Mouse (Mus musculus) hematopoietic stem cell, adult 5-6 weeks (primary cell): ENCODE data around the gene Emx2. TPM values are rescaled to one million over a fixed set of nuclear protein-coding genes. Genes with fewer than 3 reads are reported as not detected.

Experiments used
- ATAC-seq, 2 experiments: fragments of 125-278 bp in 1 of 2; replicated peaks in 1 of 2; 2 replicates each; pipeline ENCODE4 v1.8.0; 2016 to 2017; ENCODE audit warnings: inconsistent platforms in 2 of 2, mild to moderate bottlenecking in 2 of 2, moderate number of reproducible peaks in 2 of 2, low read depth in 1 of 2, moderate TSS enrichment in 1 of 2; ENCODE audit not compliant: low FRiP score in 2 of 2, poor library complexity in 2 of 2, severe bottlenecking in 2 of 2, insufficient read depth in 1 of 2, low TSS enrichment in 1 of 2
- total RNA-seq: library from RNA; stranded (forward); fragments of 172-1452, 232-1000 nt; gene quantifications from 2 replicates; pipeline ENCODE4 v1.2.3, GENCODE M21; 2017

The Emx2 gene
- total RNA-seq, 1 experiment from 2014 or later, result not detected

DNA sequence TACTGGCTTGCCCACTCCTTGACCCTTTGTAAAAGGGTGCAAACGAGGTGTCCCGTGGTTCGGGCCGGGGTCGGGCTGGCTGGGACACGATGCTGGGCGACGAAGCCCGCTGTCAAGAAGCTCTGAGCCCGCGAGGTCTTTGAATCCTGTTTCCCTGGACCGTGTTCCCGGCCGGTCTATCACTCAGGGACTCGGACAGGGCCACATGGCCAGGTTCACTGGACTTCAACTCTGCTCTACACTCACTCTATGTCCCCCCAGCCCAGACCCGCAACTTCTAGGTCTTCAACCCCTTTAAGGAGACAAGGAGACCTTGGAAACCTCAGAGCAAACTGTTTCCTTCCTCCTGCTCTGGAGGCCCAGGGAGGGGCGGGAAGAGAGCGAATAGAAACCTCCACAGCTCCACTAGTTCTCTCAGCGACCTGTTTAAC, 1.7 kb downstream of the Emx2 start:
- ATAC-seq, result no peak

DNA sequence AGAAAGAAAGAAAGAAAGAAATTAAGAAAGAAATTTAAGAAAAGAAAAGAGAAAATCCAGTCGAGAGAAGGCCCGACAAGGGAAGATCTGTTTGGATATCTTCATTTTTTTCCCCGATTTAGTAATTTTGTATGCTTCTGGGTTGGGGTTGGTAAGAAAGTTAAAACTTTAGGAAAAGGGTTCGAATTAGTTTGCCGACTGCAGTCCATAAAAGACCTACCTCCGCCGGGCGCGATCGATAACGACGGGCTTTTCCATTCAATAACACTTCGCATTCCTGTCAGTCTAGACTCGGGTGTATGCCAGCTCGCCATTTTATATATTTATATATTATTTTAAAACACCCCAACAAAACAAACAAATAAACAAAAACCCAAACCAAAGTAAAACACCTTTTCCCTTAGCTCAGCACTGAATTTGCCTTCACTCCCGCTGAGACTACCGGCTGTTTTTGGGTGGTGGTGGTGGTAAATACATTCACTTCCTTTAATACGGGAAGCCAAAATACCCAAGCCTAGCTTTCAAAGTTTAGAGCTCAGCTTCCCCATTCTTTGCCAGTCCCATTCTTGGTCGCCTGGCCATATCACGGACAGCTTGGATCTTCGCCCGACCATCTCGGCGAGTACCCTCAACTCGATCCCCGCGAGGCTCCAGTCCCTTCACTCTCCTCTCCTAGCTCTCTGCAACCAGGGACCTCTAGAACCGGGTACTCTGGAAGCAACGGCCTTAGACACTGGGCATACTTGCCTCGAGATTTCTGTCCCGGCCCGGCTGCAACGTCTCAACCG, 2.4 kb downstream of the Emx2 start:
- peak in 1 of 2 experiments; percentile 30; a peak in 2 of 4 replicates for ATAC-seq

DNA sequence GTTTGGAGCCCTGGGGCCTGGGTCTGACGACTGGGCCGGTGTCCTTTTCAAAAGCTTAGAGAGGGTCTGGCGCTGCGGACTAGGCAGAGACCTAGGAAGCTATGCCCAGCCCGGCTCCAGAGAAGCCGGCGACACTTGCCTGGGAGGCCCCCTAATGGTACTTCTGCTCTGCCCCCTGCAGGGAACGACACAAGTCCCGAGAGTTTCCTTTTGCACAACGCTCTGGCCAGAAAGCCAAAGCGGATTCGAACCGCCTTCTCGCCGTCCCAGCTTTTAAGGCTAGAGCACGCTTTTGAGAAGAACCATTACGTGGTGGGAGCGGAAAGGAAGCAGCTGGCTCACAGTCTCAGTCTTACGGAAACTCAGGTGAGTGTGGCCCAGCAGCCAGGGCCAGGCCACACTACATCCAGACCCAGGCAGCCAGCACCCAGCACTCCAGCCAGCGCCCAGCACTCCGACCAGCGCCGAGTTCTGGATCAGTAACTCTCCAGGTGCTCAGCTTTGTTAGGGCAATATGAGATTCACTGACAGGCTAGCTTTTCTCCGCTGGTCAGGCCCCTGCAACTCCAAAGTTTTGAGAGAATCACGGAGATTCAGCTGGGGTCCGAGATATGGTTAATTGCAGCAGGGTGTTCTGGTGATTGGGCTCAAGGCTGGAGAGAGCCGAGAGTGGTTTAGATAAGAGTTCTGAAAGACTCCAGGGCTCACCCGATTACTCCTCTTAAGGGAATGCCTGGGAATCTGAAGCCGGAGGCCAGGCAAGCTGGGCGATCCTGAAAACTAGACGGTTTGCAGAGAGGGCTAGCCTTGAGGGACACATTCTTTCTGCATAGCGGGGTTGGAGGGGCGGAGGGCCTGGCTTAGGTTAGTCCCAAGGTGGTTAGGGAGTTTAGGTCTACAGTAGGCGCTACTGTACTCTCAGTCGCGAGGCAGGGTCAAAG, 3.6 kb downstream of the Emx2 start:
- no peak for ATAC-seq

DNA sequence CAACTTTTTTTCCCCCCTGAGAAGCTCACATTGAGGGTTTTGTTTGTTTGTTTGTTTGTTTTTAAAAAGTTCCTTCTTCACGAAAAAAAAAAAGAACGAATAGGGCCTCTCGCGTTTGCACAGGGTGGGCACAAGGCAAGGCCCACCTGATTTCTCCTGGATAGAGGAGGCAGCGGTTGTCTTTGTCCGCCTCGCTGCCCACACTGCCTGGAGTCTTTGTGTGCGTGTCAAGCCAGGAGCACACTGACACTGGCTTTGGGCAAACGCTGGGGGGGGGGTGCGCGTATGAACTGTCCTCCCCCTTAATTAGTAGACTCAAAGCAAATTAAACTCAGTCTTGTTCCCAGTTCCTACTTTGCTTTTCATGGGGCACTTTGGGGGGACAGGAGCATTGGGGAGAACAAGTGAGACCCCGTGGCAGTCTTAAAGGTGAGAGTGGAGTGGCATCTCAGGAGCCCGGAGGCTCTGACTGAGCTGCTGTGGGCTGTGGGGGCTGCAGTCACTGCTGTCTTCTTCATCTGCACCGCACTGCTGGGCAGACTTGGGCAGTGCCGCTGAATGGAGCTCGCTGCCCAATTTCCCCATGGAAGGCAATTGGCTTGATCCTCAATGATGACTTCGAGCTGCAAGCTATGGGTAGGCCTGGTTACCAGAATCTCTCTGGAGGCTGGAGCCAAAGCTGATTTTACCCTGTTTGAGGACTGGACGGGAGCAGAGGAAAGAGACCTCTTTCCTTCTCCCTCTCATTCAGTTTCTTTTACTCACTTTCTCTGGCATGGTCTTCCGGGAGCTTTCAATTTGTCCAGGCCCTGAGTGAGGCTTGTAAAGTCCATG, 4.5 kb downstream of the Emx2 start:
- ATAC-seq, result no peak

DNA sequence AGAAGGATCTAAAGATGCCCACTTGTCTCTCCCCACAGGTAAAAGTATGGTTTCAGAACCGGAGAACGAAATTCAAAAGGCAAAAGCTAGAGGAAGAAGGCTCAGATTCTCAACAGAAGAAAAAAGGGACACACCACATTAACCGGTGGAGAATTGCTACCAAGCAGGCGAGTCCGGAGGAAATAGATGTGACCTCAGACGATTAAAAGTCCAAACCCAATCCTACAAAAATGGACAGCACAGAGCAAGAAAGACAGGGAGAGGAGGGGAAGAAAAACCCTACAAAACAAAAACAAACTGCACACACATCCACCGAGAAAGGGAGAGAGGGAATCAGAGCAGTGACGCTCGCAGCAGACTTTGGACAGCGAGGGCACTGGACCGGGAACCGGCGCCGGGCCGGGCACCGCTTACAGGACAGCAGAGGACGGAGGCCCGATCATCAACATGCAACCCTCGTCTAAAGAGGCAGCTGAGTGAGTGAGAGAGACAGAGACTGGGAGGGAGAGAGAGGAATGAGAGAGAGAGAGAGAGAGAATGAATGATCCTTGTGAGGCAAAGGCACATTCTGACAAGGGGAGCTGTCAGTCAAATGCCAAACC, 5.8 kb downstream of the Emx2 start:
- no peak for ATAC-seq

DNA sequence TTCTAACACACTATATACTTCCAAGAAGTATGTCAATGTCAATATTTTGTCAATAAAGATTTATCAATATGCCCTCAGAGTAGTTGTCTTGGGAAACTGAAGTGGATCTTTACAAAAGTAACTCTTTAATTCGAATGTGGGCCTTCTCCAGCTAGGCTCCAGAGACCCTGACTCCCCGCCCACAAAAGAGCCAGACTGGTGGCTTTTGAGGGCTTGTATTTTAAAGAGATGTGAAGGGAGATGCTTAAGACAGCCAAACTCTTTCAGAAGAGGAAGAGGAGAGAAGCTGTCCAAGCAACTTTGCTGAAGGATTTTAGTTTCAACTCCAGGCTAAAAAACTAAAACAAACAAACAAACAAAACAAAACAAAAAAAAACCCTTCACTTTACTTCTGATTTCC, 7.1 kb downstream of the Emx2 start:
- ATAC-seq, result no peak

DNA sequence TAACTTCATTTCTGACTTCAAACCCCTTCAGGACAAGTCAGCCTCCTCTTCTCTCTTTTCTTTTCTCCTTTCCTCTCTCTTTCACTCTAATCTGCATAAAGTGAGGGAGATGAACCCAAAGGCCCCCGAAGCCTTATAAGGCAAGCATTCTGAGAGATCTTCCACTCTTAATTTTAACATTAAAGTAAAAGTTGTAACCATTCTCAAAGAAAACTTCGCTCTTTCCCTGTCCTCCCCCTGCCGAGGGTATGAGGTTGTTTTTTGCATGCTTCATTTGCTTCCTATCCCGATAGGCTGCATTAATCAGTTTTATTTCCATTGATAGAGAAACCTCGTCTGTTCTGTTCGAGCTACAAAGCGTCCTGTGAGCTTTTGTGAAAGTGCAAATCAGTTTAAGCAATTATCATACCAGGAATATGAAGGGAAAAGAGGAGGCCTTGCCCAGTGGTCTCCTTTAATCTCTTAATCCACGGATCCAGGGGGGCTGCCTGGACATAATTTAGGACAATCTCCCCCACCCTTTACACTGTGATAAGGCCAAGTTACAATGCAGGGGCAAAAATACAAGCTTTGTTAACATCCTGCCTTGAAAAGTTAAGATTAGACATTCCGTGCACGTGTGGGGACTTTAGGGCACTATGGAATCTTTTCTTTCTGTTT, 7.7 kb downstream of the Emx2 start:
- no peak for ATAC-seq

DNA sequence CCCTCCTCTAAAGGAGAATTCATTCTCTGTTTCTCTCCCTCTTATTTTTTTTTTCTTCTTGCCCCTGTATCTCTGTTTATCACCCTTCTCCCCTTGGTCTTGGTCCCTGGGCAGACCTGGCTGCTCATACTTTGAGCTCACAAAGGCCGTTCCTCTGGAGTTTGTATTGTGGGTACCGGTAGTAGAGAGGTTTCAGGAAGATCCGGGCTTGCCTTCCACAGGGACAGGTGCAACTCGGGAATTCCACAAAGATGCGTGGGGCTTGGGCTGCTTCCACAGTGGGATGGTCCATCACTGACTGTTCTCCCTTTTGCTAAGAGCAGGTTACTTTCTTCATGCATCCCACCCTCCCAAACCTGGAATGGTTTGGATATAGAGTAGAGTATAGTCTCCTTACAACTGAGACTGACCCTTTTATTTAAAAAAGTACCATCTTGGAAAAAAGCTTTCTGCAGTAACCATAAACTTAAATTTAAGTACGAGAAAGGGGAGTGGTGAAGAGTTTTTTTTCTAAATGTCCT, 8.3 kb downstream of the Emx2 start:
- ATAC-seq, result no peak

DNA sequence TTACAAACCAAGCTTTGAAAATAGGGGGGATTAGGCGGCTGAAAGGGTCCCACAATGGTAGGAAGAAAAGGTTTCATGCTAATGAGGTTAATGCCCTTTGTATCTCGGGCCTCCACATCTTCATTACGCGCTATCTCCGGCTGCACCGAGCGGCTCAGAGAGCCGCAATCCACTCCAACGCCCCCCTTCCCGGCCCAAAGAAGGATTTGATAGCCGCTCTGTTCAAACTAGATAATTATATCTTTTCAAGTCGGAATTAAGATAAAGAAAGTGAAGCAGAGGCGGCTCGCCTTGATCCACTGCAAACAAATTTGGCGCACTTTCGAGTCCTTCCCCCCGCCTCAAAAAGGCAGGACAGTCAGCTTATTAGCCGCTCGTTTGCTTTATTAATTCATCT, 8.8 kb downstream of the Emx2 start:
- no peak for ATAC-seq

DNA sequence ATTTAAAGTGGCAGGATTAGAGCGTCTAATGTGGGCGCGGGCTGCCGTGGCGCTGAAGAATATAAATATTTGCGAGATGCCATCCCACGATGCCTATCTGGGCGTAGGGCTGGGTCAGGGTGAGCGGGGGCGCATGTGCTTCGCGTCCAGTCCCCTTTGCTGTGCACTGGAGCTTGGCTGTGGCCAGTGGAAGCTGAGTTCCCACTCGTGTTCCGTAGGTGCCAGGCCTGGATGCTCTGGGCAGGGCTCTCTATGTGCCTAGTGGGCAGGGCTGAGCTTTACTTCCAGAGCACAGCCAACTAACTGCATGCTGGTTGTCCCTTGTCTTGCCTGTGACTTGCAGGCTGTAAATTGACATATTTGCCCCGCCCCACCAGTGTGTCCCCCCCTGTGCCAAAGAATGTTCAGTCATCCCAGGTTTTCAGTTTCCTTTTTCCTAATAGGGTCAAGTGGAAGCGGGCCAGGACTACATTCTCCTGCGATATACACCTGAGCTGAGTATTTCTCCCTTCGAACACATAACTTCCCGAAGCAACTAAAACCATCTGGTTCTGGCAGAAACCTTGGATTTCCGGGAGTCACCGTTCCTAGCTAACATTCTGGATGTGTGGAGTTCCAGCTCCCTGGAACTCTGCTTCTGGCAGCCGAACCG, 9.4 kb downstream of the Emx2 start:
- ATAC-seq, result no peak

DNA sequence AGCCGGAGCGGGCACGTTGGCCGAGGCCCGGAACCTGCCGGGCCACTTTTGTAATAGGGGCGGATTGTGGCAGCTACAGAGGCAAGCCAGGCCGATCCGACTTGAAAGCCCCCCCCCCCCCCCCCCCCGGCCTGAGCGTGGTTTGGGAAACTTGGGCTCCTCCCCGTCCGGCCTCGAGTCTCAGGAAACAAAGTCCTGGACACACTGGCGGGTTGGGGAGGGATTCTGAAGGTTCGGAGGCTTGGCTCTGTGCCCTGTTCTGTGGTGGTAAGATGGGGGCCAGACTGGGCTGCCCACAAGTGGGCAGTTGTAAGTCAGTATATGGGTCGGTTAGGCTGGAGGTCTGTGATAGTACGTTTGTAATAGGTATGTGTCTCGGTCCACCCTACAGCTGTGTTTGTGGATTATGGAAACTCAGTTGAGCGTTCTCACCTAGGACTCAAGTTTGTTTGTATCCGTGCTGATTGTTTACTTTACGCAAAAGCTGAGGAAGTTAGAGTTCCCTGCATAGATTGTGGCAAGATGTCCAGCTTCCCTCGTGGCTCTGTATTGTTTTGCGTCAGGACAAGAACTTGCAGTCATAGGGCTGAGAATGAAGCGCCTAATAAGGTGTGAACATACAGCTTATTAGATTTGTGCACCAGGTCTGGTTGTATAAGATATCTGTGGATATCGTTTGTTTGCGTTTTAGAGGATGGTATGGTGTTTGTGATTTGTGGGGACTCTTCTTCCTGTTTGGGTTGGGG, 10.1 kb downstream of the Emx2 start:
- ATAC-seq, result no peak

DNA sequence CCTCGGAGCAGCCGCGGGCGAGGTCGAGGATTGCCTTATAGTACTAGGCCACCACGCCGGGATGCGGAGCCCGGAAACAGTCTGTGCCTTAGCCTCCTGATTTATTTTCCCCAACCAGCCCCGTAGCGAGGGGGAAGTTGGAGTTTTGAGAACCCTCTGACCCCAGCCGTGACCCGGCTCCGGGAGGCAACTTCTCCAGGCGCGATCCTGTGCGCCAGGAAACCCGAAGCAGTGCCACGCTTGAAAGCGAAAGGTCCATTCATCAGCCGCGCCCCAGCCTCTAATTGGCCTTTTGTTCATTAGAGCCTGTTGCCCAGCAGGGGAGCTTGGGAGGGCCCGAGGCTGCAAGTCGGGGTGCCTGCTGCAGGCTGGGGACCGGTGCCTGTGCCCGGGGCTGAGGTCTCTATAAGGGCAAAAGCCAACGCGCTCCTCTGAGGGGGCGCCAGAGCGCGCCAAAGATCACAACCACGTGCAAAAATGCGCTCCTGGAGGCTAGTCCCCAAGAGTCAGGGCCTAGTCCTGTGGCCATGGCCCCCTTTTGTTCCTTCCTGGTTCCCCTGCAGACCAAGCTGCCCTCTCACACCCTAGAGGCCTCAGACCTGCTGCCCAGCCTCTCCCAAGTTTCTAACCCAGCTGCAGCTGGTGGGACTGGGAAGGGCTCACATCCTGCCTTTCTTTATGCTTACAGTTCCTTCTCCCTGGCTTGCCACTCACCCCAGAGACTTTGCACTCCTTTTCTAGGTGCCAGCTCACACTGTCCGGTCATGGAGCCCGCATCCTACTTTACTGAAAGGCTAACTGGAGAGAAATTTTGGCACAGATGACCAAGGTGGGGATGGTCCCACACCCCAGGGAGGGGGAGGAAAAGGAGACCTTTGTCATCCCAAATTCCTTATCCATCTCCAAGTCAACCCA, 11.1 kb downstream of the Emx2 start:
- 0 out of 4 replicates have a peak, but pooled peaks of 1 of the 2 experiments have one; percentile 20 for ATAC-seq

DNA sequence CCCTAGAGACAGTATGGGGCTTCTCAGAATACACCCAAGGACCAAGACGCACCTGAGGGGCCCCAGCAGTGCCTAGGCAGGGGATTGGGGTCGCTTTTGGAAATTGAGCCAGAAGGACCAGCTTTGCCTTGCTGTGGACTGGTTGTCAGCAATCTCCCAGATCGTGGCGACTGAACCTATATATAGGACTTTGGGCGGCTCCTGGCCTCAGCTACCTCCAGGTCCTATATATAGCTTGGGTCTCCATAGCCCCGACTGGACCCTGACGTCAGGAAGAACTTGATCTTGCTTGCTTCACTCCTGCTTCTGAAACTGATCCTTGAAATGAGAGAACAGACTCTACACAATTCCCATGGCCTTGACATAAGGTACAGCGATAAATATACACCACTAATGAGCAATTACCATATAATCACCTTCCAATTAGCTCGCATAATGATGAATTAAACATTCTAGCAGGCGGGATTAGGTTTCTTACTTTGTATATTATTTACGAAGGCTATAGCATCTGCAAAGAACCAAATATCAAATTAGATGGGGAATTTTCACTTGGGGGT, 12.0 kb downstream of the Emx2 start:
- ATAC-seq, result no peak

DNA sequence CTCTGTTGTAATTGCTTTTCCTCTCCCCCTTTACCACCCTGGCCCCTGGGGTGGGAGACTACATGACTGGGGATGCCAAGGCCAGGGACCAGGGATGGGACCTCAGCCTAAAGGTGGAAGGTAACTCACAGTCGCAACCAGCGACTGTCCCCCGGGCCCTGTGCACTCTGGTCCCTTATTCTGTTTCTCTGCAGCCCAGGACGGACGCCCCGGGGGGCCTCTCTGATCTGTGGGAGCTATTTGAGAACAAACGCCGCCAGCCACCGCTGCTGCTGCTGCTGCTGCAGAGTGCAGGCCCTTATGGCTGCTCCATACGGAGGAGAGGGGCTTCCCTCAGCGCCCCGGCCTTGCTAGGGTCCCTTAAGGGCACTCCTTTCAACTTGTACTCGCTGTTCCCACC, 12.7 kb downstream of the Emx2 start:
- ATAC-seq, result no peak
